Mouse (Mus musculus) kidney, adult 2 months (tissue): Measurements from ENCODE around the gene Parp8. TPM values are rescaled to one million over a fixed set of nuclear protein-coding genes. Genes with fewer than 3 reads are reported as not detected.

Source experiments
- DNase-seq: peaks from one replicate; pipeline ENCODE4 v3.0.0; 2021
- H3K27ac ChIP-seq: fragments of 200-500 bp; 2 replicates; pipeline ENCODE4 v1.5.1; 2012; ENCODE audit warnings: low read depth, low read length, control low read depth, inconsistent platforms; ENCODE audit not compliant: insufficient read depth
- H3K27me3 ChIP-seq: fragments of 200-500 bp; replicated peaks from 2 replicates; pipeline ENCODE4 v1.6.1; 2012; ENCODE audit warnings: mild to moderate bottlenecking, moderate library complexity, low read length, inconsistent platforms; ENCODE audit not compliant: control insufficient read depth, insufficient read depth
- H3K36me3 ChIP-seq: fragments of 200-500 bp; 2 replicates; pipeline ENCODE4 v1.6.1; 2012; ENCODE audit warnings: mild to moderate bottlenecking, moderate library complexity, low read length, inconsistent platforms; ENCODE audit not compliant: control insufficient read depth, insufficient read depth
- H3K4me1 ChIP-seq: fragments of 200-500 bp; 2 replicates; pipeline ENCODE4 v1.6.1; 2011; ENCODE audit warnings: low read length; ENCODE audit not compliant: control insufficient read depth, insufficient read depth
- H3K4me3 ChIP-seq: fragments of 200-500 bp; 2 replicates; pipeline ENCODE4 v1.5.1; 2011; ENCODE audit warnings: mild to moderate bottlenecking, low read depth, low read length, control low read depth; ENCODE audit not compliant: insufficient read depth
- CTCF ChIP-seq: fragments of 200-500 bp; conservative IDR thresholded peaks from 2 replicates; pipeline ENCODE4 v1.5.1; 2011; ENCODE audit warnings: low read depth, mild to moderate bottlenecking, control low read depth, low read length, moderate library complexity, mixed read lengths; ENCODE audit not compliant: insufficient read depth, insufficient read length
- POLR2A ChIP-seq: fragments of 200-500 bp; IDR thresholded peaks from one replicate; pipeline ENCODE4 v1.6.1; 2011; ENCODE audit warnings: low read depth, low read length, control low read depth
- WGBS: fragments of 180-500 bp; shearing (Covaris S2); methylation state at CpG from one replicate; pipeline ENCODE4 v1.1.7; 2018; 5-methylcytosine and 5-hydroxymethylcytosine counted together
- polyA plus RNA-seq: library from polyadenylated mRNA; depleted of rRNA; stranded (reverse); fragments of >200 nt; gene quantifications from 2 replicates; pipeline ENCODE4 v1.2.3, GENCODE M21; 2012

Gene Parp8
- polyA plus RNA-seq, 1 experiment = 10.1 TPM

GRCm38 (mm10) chr13:117000493-117000892 lies 24.8 kb downstream of the Parp8 start:
- Histone ChIP-seq H3K27ac (no peak overlapping the region), H3K4me1 (0 out of 2 replicates have a peak, but pooled peaks cover 3% of the 10 kb centered on the region), H3K27me3 (no peaks in the 10 kb centered on the region), H3K4me3 (no peak overlapping the region), H3K36me3 (no peaks in the 10 kb centered on the region)
- DNase-seq = no peak
- no peak for TF ChIP-seq POLR2A
- TF ChIP-seq CTCF = no peak
- WGBS = 87% methylated on average over 3 of the region's 3 CpGs

- Histone ChIP-seq H3K27ac (no peak overlapping the region), H3K4me3 (no peak overlapping the region), H3K36me3 (no peaks in the 10 kb centered on the region), H3K4me1 (no peaks in the 10 kb centered on the region), H3K27me3 (no peaks in the 10 kb centered on the region)
- TF ChIP-seq POLR2A (no peak), CTCF (no peak)
- WGBS = 74% methylated on average over 7 of the region's 7 CpGs
- DNase-seq = no peak
Observed at GRCm38 (mm10) chr13:116991560-116991959, 33.8 kb downstream of the Parp8 start.

GRCm38 (mm10) chr13:116990327-116990726 lies 35.0 kb downstream of the Parp8 start:
- no peak overlapping the region for H3K4me3 ChIP-seq
- no peaks in the 10 kb centered on the region; the same call in 1 of the 2 replicates for H3K4me1 ChIP-seq
- no peaks in the 10 kb centered on the region for H3K36me3 ChIP-seq
- WGBS = 83% methylated on average over 4 of the region's 4 CpGs
- H3K27ac ChIP-seq = no peak overlapping the region
- no peak for TF ChIP-seq CTCF
- no peak for TF ChIP-seq POLR2A
- no peaks in the 10 kb centered on the region for H3K27me3 ChIP-seq
- DNase-seq = no peak

- 73% methylated on average over 2 of the region's 2 CpGs for WGBS
Observed at GRCm38 (mm10) chr13:116988706-116989105, 36.6 kb downstream of the Parp8 start.

GRCm38 (mm10) chr13:116988208-116988607 lies 37.1 kb downstream of the Parp8 start:
- Histone ChIP-seq H3K4me3 (no peak overlapping the region), H3K27ac (no peak overlapping the region), H3K4me1 (no peaks in the 10 kb centered on the region; the same call in 1 of the 2 replicates), H3K27me3 (no peaks in the 10 kb centered on the region), H3K36me3 (no peaks in the 10 kb centered on the region)
- no peak for DNase-seq
- no peak for TF ChIP-seq POLR2A
- no peak for TF ChIP-seq CTCF
- 80% methylated on average over 7 of the region's 7 CpGs for whole genome bisulfite sequencing

More at GRCm38 (mm10) chr13:116988706-116989105, 36.6 kb downstream of the Parp8 start:
- DNase-seq = no peak
- Histone ChIP-seq H3K36me3 (no peaks in the 10 kb centered on the region), H3K27me3 (no peaks in the 10 kb centered on the region), H3K4me3 (no peak overlapping the region), H3K4me1 (no peaks in the 10 kb centered on the region; the same call in 1 of the 2 replicates), H3K27ac (no peak overlapping the region)
- no peak for TF ChIP-seq POLR2A
- TF ChIP-seq CTCF = no peak

DNA sequence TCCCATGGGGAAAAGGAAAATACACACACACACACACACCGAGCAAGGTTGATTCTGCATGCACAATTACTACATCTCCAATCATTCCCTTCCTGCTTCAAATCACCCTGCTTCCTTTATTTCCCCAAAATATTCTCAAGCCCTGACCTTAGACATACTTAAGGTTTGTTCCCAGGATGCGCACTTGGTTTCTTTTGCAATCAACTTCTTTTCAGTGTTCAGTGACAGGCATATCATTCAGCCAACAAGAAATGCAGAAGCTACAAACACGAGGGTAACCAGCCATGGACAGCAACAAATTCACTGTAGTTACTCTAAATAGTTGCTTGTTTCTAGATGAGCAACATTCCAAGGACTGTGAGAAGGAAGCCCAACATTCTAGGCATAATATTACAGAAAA lies 38.1 kb downstream of the Parp8 start:
- H3K27ac ChIP-seq = no peak overlapping the region
- H3K4me1 ChIP-seq = no peaks in the 10 kb centered on the region; the same call in 1 of the 2 replicates
- WGBS = 64% methylated on average over 3 of the region's 3 CpGs
- no peaks in the 10 kb centered on the region for H3K36me3 ChIP-seq
- H3K4me3 ChIP-seq = no peak overlapping the region
- TF ChIP-seq POLR2A (no peak), CTCF (no peak)
- DNase-seq = no peak
- H3K27me3 ChIP-seq = no peaks in the 10 kb centered on the region

DNA sequence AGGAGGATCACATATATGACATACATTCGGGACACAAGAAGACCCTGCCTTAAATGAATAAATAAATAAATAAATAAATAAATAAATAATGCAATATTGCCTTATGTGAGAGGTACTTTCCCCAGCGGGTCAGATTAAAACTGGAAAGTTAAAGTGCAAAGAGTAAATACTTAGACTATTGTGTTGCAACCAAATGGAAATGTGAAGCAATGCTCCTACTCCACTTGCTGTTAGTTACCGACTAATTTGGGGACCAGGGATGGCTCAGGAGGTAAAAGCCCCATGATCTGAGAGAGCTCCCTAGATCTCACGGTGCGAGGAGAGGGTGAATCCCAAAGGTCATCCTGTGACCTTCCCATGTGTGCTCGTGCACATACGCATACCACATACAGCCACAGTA lies 38.7 kb downstream of the Parp8 start:
- 95% methylated on average over 7 of the region's 7 CpGs for WGBS
- Histone ChIP-seq H3K27ac (no peak overlapping the region), H3K4me3 (no peak overlapping the region), H3K27me3 (no peaks in the 10 kb centered on the region), H3K36me3 (no peaks in the 10 kb centered on the region), H3K4me1 (no peaks in the 10 kb centered on the region; the same call in 1 of the 2 replicates)
- DNase-seq = no peak
- no peak for TF ChIP-seq POLR2A
- TF ChIP-seq CTCF = no peak
